Mouse (Mus musculus) intestine, embryonic 16.5 days (tissue): ENCODE results near the gene Cyp4a10. TPM values are rescaled to one million over a fixed set of nuclear protein-coding genes. Genes with fewer than 3 reads are reported as not detected.
"Not testable (repeated sequence)": the region's sequence is repeated elsewhere in the genome, so short reads cannot be mapped to it uniquely, and the experiment has no call there.

Experiments used
- ATAC-seq: fragments of 200-750 bp; cut with Nextera tagmentation; 2 replicates; pipeline ENCODE4 v1.8.0; 2017; ENCODE audit warnings: moderate TSS enrichment, moderate library complexity
- H3K27ac ChIP-seq: fragments of 300-500 bp; sonication (generic); 2 replicates; pipeline ENCODE4 v1.5.1; 2014; ENCODE audit warnings: mild to moderate bottlenecking, low read length
- H3K27me3 ChIP-seq: fragments of 300-500 bp; sonication (generic); replicated peaks from 2 replicates; pipeline ENCODE4 v1.6.1; 2014; ENCODE audit warnings: low read length, control low read depth, mixed read lengths; ENCODE audit not compliant: control insufficient read depth, insufficient read depth
- H3K36me3 ChIP-seq: fragments of 300-500 bp; sonication (generic); 2 replicates; pipeline ENCODE4 v1.6.1; 2014; ENCODE audit warnings: low read length, control low read depth; ENCODE audit not compliant: control insufficient read depth, insufficient read depth
- H3K4me1 ChIP-seq: fragments of 300-500 bp; sonication (generic); 2 replicates; pipeline ENCODE4 v1.6.1; 2014; ENCODE audit warnings: low read length, control low read depth, mixed read lengths; ENCODE audit not compliant: control insufficient read depth, insufficient read depth
- H3K4me2 ChIP-seq: fragments of 300-500 bp; sonication (generic); 2 replicates; pipeline ENCODE4 v1.6.1; 2014; ENCODE audit warnings: low read depth, low read length, control low read depth
- H3K4me3 ChIP-seq: fragments of 300-500 bp; sonication (generic); 2 replicates; pipeline ENCODE4 v1.5.1; 2014; ENCODE audit warnings: mild to moderate bottlenecking, low read length
- H3K9ac ChIP-seq: fragments of 300-500 bp; sonication (generic); 2 replicates; pipeline ENCODE4 v1.6.1; 2014; ENCODE audit warnings: low read depth, low read length
- H3K9me3 ChIP-seq: fragments of 300-500 bp; sonication (generic); 2 replicates; pipeline ENCODE4 v1.6.1; 2016; ENCODE audit warnings: low read length, control low read depth; ENCODE audit not compliant: control insufficient read depth
- WGBS: fragments of 180-500 bp; shearing (Covaris S2); extraction: QIAGEN DNeasy Blood & Tissue Kit; methylation state at CpG from one replicate; pipeline ENCODE4 v1.1.7; 2014; 5-methylcytosine and 5-hydroxymethylcytosine counted together
- polyA plus RNA-seq: library from polyadenylated mRNA; unstranded; fragments of >200 nt; fragmentation: Nextera tagmentation; extraction: Ambion mirVana; gene quantifications from 2 replicates; pipeline ENCODE4 v1.2.1, GENCODE M21; 2015

The Cyp4a10 gene
- polyA plus RNA-seq, 1 experiment from 2014 or later = 0.35 TPM

DNA sequence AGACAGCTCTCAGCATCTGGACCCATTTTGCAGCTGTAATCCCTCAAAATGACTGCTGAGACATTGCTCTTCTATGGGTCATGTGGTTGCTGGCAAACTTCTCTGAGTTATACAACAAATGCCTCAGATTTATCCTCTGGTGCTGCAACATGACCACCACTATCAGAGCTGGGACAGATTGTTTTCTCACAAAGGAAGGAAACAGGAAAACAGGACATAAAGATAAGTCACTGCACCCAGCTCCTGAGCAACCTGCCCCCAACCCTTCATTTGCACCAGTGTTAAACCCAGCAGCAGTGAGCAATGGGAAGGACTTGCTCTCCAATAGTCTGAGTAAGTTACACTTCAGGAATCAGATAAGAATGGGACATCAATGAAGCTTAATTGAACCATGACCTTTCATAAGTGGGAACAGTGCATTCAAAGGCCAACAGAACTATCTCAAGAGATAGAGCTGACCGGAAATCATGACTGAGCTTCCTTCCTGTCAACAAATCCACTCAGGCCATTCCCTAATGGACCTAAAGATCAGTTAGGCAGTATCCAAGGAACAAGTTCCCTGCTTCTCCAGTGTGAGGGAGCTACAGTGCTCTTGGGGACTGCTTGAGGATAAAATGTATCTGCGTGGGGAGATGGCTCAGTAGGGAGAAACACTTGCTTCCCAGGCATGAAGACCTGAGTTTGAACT lies 28.2 kb downstream of the Cyp4a10 start:
- WGBS = 65% methylated on average over 2 of the region's 2 CpGs

GRCm38 (mm10) chr4:115552726-115553125 lies 34.7 kb downstream of the Cyp4a10 start:
- Histone ChIP-seq H3K27me3 (no peaks in the 10 kb centered on the region), H3K36me3 (no peaks in the 10 kb centered on the region), H3K9ac (no peak overlapping the region), H3K27ac (no peak overlapping the region), H3K4me2 (no peak overlapping the region), H3K9me3 (no peaks in the 10 kb centered on the region), H3K4me3 (no peak overlapping the region), H3K4me1 (no peaks in the 10 kb centered on the region)
- ATAC-seq = no peak
- 81% methylated on average over 3 of the region's 3 CpGs for WGBS

More for the DNA sequence above, 28.2 kb downstream of the Cyp4a10 start:
- Histone ChIP-seq H3K9ac (no peak overlapping the region), H3K4me3 (no peak overlapping the region), H3K4me2 (no peak overlapping the region), H3K9me3 (no peaks in the 10 kb centered on the region), H3K4me1 (no peaks in the 10 kb centered on the region), H3K27me3 (no peaks in the 10 kb centered on the region), H3K36me3 (no peaks in the 10 kb centered on the region), H3K27ac (no peak overlapping the region)
- ATAC-seq = no peak

- ATAC-seq = no peak
- 56% methylated on average over 2 of the region's 2 CpGs for WGBS
- Histone ChIP-seq H3K4me2 (no peak overlapping the region), H3K36me3 (no peaks in the 10 kb centered on the region), H3K4me1 (no peaks in the 10 kb centered on the region), H3K9me3 (no peaks in the 10 kb centered on the region), H3K9ac (no peak overlapping the region), H3K4me3 (no peak overlapping the region), H3K27ac (no peak overlapping the region), H3K27me3 (no peaks in the 10 kb centered on the region)
Observed at GRCm38 (mm10) chr4:115555513-115555912, 37.4 kb downstream of the Cyp4a10 start.

DNA sequence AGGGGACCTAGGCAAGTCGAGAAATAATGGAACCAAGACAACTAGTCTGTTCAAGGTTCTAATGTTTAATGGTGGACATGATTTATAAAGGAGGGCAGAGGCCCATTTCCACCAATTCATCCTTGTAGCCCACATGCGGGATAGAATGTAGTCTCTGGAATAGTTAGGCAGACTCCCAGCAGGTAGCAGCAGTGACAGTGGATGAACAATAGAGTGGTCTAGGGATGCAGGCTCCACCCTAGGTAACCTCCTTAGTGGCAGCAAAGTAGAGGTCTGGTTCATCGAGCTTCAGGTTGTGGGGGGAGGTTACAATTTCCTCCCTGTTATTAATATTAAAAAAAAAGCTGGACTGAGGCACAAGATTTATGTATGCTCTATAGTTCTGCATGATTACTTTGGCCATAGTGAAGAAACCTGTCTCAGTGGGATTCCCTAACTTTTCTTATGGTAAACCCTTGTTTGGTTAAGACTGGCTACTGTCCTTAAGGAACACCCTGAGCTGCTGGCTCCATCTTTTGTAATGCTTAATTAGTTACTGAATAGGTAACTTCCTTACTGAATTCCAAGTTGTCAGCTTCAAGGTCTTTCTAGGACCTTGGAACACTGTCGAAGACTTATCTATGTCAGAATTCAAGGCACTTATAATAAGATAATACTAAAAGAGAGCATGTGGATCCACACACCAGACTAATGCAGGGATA lies 39.9 kb downstream of the Cyp4a10 start:
- no peaks in the 10 kb centered on the region for H3K4me1 ChIP-seq
- H3K4me3 ChIP-seq = no peak overlapping the region

DNA sequence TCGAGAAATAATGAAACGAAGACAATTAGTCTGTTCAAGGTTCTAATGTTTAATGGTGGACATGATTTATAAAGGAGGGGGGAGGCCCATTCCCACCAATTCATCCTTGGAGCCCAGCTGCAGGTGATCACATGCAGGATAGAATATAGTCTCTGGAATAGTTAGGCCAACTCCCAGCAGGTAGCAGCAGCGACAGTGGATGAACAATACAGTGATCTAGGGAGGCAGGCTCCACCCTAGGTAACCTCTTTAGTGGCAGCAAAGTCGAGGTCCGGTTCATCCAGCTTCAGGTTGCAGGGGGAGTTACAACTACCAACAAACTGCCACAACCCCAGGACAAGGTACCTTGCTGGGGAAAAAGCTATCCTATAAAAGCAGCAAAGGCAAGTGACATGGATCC lies 43.2 kb downstream of the Cyp4a10 start:
- not testable (repeated sequence) for H3K27ac ChIP-seq, H3K36me3 ChIP-seq, H3K4me2 ChIP-seq, H3K27me3 ChIP-seq, H3K9ac ChIP-seq, H3K9me3 ChIP-seq, H3K4me3 ChIP-seq, ATAC-seq, H3K4me1 ChIP-seq
- 66% methylated on average over 5 of the region's 5 CpGs for WGBS

More for the DNA sequence above, 39.9 kb downstream of the Cyp4a10 start:
- Histone ChIP-seq H3K27ac (no peak overlapping the region), H3K4me2 (no peak overlapping the region), H3K36me3 (no peaks in the 10 kb centered on the region), H3K27me3 (no peaks in the 10 kb centered on the region), H3K9ac (no peak overlapping the region), H3K9me3 (no peaks in the 10 kb centered on the region)
- WGBS = 67% methylated on average over 4 of the region's 4 CpGs
- no peak for ATAC-seq

DNA sequence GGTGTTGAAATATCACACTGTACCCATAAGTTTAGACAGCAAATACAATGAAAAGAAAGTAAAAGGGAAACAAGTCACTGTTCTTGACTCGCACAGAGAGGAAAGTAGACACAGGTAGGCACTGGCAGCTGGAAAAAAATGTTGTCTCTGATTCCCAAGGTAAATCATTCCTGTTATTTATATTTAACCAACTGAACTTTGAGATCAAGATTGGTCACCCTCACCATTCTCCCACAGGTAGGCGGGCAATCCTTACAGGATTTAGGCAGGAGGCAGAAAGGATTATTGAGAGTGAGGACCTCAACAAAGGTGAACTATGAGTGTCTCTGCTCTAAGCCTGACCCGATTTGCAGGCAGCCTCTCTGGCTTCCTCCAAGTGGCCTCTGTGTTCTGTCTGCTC lies 45.3 kb downstream of the Cyp4a10 start, which contains the start of gene Cyp4a31:
Cyp4a31 (plus strand) TSS at position 249 of the 400 bp plus-strand sequence.
- no peak for ATAC-seq

GRCm38 (mm10) chr4:115564469-115565225 lies 46.6 kb downstream of the Cyp4a10 start:
- not testable (repeated sequence) for H3K4me2 ChIP-seq, H3K27me3 ChIP-seq, H3K4me1 ChIP-seq, H3K27ac ChIP-seq, H3K9me3 ChIP-seq, H3K4me3 ChIP-seq, H3K9ac ChIP-seq, H3K36me3 ChIP-seq, ATAC-seq
- WGBS = 70% methylated on average over 6 of the region's 6 CpGs

More for the DNA sequence above, 45.3 kb downstream of the Cyp4a10 start, which contains the start of gene Cyp4a31:
- no peak within 1 kb of the TSS for H3K4me3 ChIP-seq
- no peaks in the 10 kb centered on the region for H3K9me3 ChIP-seq
- H3K36me3 ChIP-seq = no peaks in the 10 kb centered on the region
- no peak within 1 kb of the TSS for H3K4me2 ChIP-seq
- H3K27ac ChIP-seq = no peak within 1 kb of the TSS
- no peaks in the 10 kb centered on the region for H3K4me1 ChIP-seq
- H3K27me3 ChIP-seq = no peaks in the 10 kb centered on the region
- H3K9ac ChIP-seq = no peak within 1 kb of the TSS
- 80% methylated on average over 3 of the region's 3 CpGs for WGBS

GRCm38 (mm10) chr4:115575255-115575654 lies 57.2 kb downstream of the Cyp4a10 start:
- Histone ChIP-seq H3K9ac (no peak overlapping the region), H3K4me1 (no peaks in the 10 kb centered on the region), H3K27ac (no peak overlapping the region), H3K27me3 (no peaks in the 10 kb centered on the region), H3K4me3 (no peak overlapping the region), H3K36me3 (no peaks in the 10 kb centered on the region), H3K4me2 (no peak overlapping the region), H3K9me3 (no peaks in the 10 kb centered on the region)
- WGBS = 83% methylated on average over 3 of the region's 3 CpGs
- ATAC-seq = no peak

DNA sequence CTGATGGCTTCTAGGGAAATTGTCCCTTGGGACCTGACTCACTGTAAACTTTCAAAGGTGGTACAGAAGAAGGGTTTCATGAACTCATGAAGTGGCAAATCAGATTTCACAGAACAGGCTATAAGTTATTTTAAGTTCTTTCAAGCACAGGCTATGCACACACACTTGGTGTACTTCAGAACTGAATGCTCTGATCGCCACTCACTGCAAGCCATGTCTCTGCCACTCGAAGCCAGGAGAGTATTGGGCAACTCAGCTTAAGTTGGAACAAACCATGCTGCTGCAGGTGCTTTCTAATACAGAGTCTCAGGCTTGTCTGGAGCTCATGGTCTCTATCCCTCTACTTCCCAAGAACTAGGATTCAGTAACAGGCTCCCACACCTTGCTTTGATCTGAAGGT lies 57.7 kb downstream of the Cyp4a10 start:
- Histone ChIP-seq H3K4me2 (no peak overlapping the region), H3K4me3 (no peak overlapping the region), H3K27me3 (no peaks in the 10 kb centered on the region), H3K27ac (no peak overlapping the region), H3K4me1 (no peaks in the 10 kb centered on the region), H3K36me3 (no peaks in the 10 kb centered on the region), H3K9me3 (no peaks in the 10 kb centered on the region), H3K9ac (no peak overlapping the region)
- 77% methylated on average over 2 of the region's 2 CpGs for WGBS
- no peak for ATAC-seq
